Mouse (Mus musculus) erythroblast, embryonic 14.5 days (primary cell): ENCODE data around the gene Ddost.

ENCODE experiments used
- GATA1 ChIP-seq: IDR thresholded peaks from 2 replicates; pipeline ENCODE4 v1.6.1; 2012; ENCODE audit warnings: low read length, inconsistent platforms, mixed read lengths
- TAL1 ChIP-seq: IDR thresholded peaks from 3 replicates; pipeline ENCODE4 v1.6.1; 2012; ENCODE audit warnings: low read length, inconsistent platforms, mixed read lengths

- TF ChIP-seq TAL1 = no peak
- TF ChIP-seq GATA1 = no peak
Observed at GRCm38 (mm10) chr4:138356551-138356950, 52.0 kb downstream of the Ddost start.
